Mouse (Mus musculus): ENCODE data around the gene Gde1. TPM values are rescaled to one million over a fixed set of nuclear protein-coding genes. Genes with fewer than 3 reads are reported as not detected.

The Gde1 gene
- polyA plus RNA-seq, 1 experiment from 2014 or later, result 102 TPM

DNA sequence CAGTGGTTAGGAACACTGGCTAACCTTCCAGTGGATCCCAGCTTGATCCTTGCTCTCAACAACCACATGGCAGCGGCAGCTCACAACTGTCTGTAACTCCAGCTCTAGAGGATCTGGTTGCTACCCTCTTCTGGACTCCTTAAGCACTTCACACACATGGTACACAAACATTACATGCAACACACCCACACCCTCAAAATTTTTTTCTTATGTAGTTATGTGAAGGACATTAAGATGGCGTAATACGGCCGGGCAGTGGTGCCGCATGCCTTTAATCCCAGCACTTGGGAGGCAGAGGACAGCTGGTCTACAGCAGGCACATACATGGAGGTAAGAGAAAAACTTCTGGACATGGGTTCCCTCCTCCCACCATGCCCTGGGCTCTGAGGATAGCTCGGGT lies 9.4 kb downstream of the Gde1 start:
- H3K27me3 ChIP-seq (ENCODE audit: insufficient read depth, low read length), result no peaks in the 10 kb centered on the region
- H3K4me3 ChIP-seq (ENCODE audit: low read depth, low read length), result no peak overlapping the region
- WGBS, result 85% methylated on average over 6 of the region's 6 CpGs
- H3K9ac ChIP-seq, result no peak overlapping the region
- no peak for TF ChIP-seq CTCF (IDR thresholded peaks at IDR 0.05; ENCODE audit: low read depth)
- H3K4me1 ChIP-seq (ENCODE audit: insufficient read depth), result no peaks in the 10 kb centered on the region
- no peak for ATAC-seq (ENCODE audit: insufficient read depth)
- no peaks in the 10 kb centered on the region for H3K9me3 ChIP-seq (ENCODE audit: low read depth, low read length)
- peaks cover 56% of the 10 kb centered on the region for H3K36me3 ChIP-seq (ENCODE audit: insufficient read depth)
- H3K27ac ChIP-seq (ENCODE audit: low read depth), result no peak overlapping the region
- no peak overlapping the region for H3K4me2 ChIP-seq
- DNase-seq, result no peak

DNA sequence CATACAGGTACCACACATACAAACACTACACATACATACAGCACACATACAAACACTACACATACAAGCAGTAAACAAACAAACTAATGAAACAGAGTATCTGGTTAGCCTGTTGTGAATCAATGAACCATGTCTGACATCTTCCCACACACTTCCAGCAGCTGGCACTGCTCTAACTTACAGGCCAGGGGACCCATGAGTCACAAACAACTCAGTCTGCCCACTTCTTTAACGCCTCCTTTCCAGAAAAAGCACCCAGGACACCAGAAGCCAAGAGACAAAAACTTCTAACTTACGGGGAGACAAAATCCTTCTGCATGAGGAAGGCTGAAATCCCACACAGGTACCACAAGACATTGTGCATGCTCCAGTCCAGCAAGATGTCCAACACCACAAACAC lies 14.3 kb downstream of the Gde1 start:
- 91% methylated on average over 2 of the region's 2 CpGs for WGBS
- no peak for TF ChIP-seq CTCF (IDR thresholded peaks at IDR 0.05; ENCODE audit: low read depth)
- ATAC-seq (ENCODE audit: insufficient read depth), result no peak
- Histone ChIP-seq H3K9me3 (ENCODE audit: low read depth, low read length) (no peaks in the 10 kb centered on the region), H3K4me3 (ENCODE audit: low read depth, low read length) (no peak overlapping the region), H3K27ac (ENCODE audit: low read depth) (no peak overlapping the region), H3K4me1 (ENCODE audit: insufficient read depth) (no peaks in the 10 kb centered on the region), H3K36me3 (ENCODE audit: insufficient read depth) (peaks cover 71% of the 10 kb centered on the region), H3K27me3 (ENCODE audit: insufficient read depth, low read length) (no peaks in the 10 kb centered on the region), H3K4me2 (no peak overlapping the region), H3K9ac (no peak overlapping the region)
- DNase-seq, result no peak

DNA sequence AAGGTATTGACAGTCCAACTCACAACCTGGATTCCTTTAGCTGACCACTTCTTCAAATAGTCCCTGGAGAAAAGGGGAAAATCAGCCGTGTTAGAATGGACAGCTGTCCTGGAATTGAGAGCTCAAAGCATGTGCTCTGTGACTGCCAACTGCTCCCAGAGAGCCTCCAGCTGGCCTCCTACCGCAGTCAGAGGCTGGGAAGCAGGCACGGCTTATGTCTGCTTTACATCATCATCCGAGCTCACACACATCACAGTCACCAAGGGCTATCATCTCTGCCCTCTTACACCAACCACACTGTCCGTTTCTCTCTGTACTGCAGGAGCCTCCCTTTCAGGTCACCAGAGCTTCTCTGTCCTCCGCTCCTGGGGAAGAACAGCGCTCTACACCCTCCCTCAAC lies 16.5 kb downstream of the Gde1 start:
- ATAC-seq (ENCODE audit: insufficient read depth), result no peak
- no peaks in the 10 kb centered on the region for H3K27me3 ChIP-seq (ENCODE audit: insufficient read depth, low read length)
- DNase-seq, result no peak
- TF ChIP-seq CTCF (IDR thresholded peaks at IDR 0.05; ENCODE audit: low read depth), result no peak
- H3K27ac ChIP-seq (ENCODE audit: low read depth), result no peak overlapping the region
- peaks cover 59% of the 10 kb centered on the region for H3K36me3 ChIP-seq (ENCODE audit: insufficient read depth)
- no peak overlapping the region for H3K4me3 ChIP-seq (ENCODE audit: low read depth, low read length)
- H3K9me3 ChIP-seq (ENCODE audit: low read depth, low read length), result no peaks in the 10 kb centered on the region
- no peak overlapping the region for H3K4me2 ChIP-seq
- H3K4me1 ChIP-seq (ENCODE audit: insufficient read depth), result no peaks in the 10 kb centered on the region
- no peak overlapping the region for H3K9ac ChIP-seq
- 80% methylated on average over 7 of the region's 7 CpGs for WGBS

DNA sequence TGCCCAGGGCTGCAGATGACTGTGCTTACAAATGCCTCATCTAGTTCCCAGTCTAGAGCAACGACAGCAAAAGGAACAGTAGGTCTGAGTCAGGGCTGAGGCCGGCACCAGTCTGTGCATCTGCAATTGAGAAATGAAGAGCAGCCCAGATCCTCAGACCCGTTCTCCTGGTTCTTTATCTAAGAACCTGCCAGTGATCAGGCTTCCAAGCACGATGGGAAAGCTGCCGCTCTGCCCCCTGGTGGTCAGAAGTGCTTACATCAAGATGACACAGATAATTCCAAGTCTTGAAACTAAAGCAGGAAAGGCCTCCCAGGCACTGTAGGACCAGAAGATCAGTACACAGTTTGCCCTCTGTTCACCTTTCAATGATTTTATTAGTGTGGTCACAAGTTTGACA lies 17.4 kb downstream of the Gde1 start:
- WGBS, result 24% methylated on average over 5 of the region's 5 CpGs
- H3K4me3 ChIP-seq (ENCODE audit: low read depth, low read length), result no peak overlapping the region
- H3K4me2 ChIP-seq, result no peak overlapping the region
- peak; percentile 85 for TF ChIP-seq CTCF (IDR thresholded peaks at IDR 0.05; ENCODE audit: low read depth)
- H3K36me3 ChIP-seq (ENCODE audit: insufficient read depth), result peaks cover 54% of the 10 kb centered on the region
- no peaks in the 10 kb centered on the region for H3K27me3 ChIP-seq (ENCODE audit: insufficient read depth, low read length)
- H3K9me3 ChIP-seq (ENCODE audit: low read depth, low read length), result no peaks in the 10 kb centered on the region
- DNase-seq (peak; percentile 90), ATAC-seq (ENCODE audit: insufficient read depth) (peak; percentile 65; the same call in 1 of the 2 replicates)
- H3K9ac ChIP-seq, result no peak overlapping the region
- no peak overlapping the region for H3K27ac ChIP-seq (ENCODE audit: low read depth)
- no peaks in the 10 kb centered on the region for H3K4me1 ChIP-seq (ENCODE audit: insufficient read depth)

DNA sequence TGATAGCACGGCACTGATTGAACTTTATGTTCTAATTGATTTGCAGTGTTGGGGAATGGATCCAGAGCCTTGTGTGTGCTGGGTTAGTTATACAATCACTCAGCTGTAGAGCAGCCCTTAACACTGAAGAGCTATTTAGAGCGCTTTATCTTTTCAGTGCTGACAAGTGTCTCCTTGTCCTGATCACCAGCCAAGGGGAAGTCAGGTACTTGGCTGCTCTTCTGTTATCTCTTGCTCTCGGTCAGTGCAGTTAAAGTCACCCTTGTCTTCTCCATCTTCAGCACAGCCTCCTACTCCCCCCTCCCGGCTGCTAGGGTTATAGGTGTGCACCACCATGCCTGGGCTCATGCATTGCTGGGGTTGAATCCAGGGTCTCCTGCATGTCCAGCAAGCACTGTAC lies 28.8 kb downstream of the Gde1 start:
- DNase-seq (no peak), ATAC-seq (ENCODE audit: insufficient read depth) (no peak)
- Histone ChIP-seq H3K27me3 (ENCODE audit: insufficient read depth, low read length) (no peaks in the 10 kb centered on the region), H3K36me3 (ENCODE audit: insufficient read depth) (no peaks in the 10 kb centered on the region), H3K4me1 (ENCODE audit: insufficient read depth) (no peaks in the 10 kb centered on the region), H3K4me3 (ENCODE audit: low read depth, low read length) (no peak overlapping the region), H3K9ac (no peak overlapping the region), H3K9me3 (ENCODE audit: low read depth, low read length) (no peaks in the 10 kb centered on the region), H3K4me2 (no peak overlapping the region), H3K27ac (ENCODE audit: low read depth) (no peak overlapping the region)
- 48% methylated on average over 4 of the region's 4 CpGs for WGBS
- TF ChIP-seq CTCF (IDR thresholded peaks at IDR 0.05; ENCODE audit: low read depth), result no peak

DNA sequence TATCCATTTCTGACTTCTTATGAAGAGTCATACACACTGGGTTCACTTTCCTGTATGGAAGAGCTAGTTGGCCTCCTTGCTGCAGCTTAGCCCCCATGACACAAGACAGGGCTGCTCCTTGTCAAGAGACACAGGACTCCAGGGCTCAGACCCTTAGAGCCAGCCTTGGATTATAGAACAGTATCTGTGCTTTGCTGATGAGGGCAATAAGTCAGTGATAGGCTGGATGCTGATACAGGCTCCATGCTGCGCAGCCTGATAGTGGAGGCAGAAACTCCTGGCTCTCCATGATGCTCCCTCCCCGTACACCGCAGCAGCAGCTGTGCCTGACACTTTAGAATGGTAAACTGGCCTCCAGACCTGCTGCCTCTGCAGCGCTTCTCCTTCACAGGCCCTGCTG lies 35.4 kb downstream of the Gde1 start:
- H3K9ac ChIP-seq, result no peak overlapping the region
- no peak overlapping the region for H3K4me2 ChIP-seq
- ATAC-seq (ENCODE audit: insufficient read depth) (no peak), DNase-seq (no peak)
- no peaks in the 10 kb centered on the region for H3K9me3 ChIP-seq (ENCODE audit: low read depth, low read length)
- H3K27me3 ChIP-seq (ENCODE audit: insufficient read depth, low read length), result no peaks in the 10 kb centered on the region
- no peaks in the 10 kb centered on the region for H3K36me3 ChIP-seq (ENCODE audit: insufficient read depth)
- no peak overlapping the region for H3K4me3 ChIP-seq (ENCODE audit: low read depth, low read length)
- no peaks in the 10 kb centered on the region for H3K4me1 ChIP-seq (ENCODE audit: insufficient read depth)
- 59% methylated on average over 4 of the region's 4 CpGs for WGBS
- no peak for TF ChIP-seq CTCF (IDR thresholded peaks at IDR 0.05; ENCODE audit: low read depth)
- no peak overlapping the region for H3K27ac ChIP-seq (ENCODE audit: low read depth)

DNA sequence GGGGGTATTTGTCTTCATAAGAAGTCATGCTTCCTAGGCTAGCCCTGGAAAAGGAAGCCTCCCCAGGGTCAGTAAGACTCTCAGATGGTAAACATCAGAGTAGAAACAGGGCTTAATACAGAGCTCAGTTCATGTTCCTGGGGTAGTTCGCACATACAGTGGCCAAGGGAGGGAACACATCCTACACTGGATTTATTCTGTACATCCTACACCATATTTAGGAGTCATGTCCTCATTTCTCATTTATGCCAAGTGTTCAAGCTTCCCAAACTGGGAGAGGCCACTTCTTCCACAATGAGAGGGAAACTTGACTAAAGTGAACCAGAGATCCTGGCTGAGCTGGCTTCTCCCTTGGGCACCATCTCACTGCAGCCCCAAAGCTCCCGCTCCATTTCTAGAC lies 37.8 kb downstream of the Gde1 start:
- Histone ChIP-seq H3K4me1 (ENCODE audit: insufficient read depth) (no peaks in the 10 kb centered on the region), H3K4me3 (ENCODE audit: low read depth, low read length) (no peak overlapping the region), H3K27ac (ENCODE audit: low read depth) (no peak overlapping the region), H3K9me3 (ENCODE audit: low read depth, low read length) (no peaks in the 10 kb centered on the region), H3K36me3 (ENCODE audit: insufficient read depth) (no peaks in the 10 kb centered on the region), H3K27me3 (ENCODE audit: insufficient read depth, low read length) (no peaks in the 10 kb centered on the region), H3K9ac (no peak overlapping the region), H3K4me2 (no peak overlapping the region)
- DNase-seq (no peak), ATAC-seq (ENCODE audit: insufficient read depth) (no peak)
- WGBS, result 86% methylated on average over 2 of the region's 2 CpGs
- no peak for TF ChIP-seq CTCF (IDR thresholded peaks at IDR 0.05; ENCODE audit: low read depth)

DNA sequence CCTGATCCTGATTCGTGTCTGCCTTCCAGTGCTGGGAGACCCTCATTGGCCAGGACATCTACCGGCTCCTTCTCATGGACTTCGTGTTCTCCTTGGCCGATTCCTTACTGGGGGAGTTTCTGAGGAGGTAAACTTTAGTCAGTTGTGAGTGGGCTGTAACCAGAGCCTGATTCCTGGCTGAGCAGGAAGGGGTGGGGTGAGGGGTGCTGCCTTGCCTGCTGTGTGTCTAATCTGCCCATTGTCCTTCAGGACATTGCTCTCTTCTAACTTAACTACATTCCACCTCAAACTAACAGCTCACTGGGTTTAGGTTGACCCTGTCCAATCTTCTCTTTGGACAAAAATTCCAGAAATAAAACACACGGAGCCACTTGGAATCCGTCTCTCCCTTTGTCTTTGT lies 48.8 kb downstream of the Gde1 start:
- no peak for TF ChIP-seq CTCF (IDR thresholded peaks at IDR 0.05; ENCODE audit: low read depth)
- no peak for DNase-seq
- Histone ChIP-seq H3K9me3 (ENCODE audit: low read depth, low read length) (no peaks in the 10 kb centered on the region), H3K9ac (no peak overlapping the region), H3K27ac (ENCODE audit: low read depth) (no peak overlapping the region), H3K27me3 (ENCODE audit: insufficient read depth, low read length) (no peaks in the 10 kb centered on the region), H3K4me3 (ENCODE audit: low read depth, low read length) (no peak overlapping the region), H3K4me1 (ENCODE audit: insufficient read depth) (no peaks in the 10 kb centered on the region), H3K36me3 (ENCODE audit: insufficient read depth) (no peaks in the 10 kb centered on the region), H3K4me2 (no peak overlapping the region)
- no peak for ATAC-seq (ENCODE audit: insufficient read depth)
- 45% methylated on average over 6 of the region's 6 CpGs for WGBS

All from lung, embryonic 14.5 days (tissue).